In the genomic region with DNA sequence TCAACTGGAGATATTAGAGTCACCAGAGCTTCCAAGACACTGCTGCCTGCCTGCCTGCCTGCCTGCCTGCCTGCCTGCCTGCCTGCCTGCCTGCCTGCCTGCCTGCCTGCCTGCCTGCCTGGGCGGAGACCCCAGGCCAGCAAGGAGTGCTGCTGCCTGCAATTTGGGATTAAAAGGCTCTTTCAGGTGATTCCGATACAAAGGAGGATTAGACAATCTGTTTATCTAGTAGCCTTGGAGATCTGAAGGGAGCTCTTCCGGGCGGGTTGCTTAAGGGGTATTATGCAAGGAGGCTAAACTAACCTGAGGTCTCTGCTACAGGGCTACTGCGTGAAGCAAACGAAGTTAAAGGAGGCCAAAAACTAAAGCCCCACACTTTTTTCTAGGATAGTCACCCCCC, we compare ENCODE assay signal across 9 mouse cellular contexts. TPM values are rescaled to one million over a fixed set of nuclear protein-coding genes. Genes with fewer than 3 reads are reported as not detected.
A peak's percentile ranks its signal among the peaks of the same experiment; 100 is the strongest.
DNase-seq lines count a peak whose midpoint lies in the region; ATAC-seq and TF ChIP-seq lines count a peak whose summit lies in the region.
"Had no signal": no experiment of that assay in that cellular context is flagged by ENCODE, and none has a peak within 500 bp of the region (broad histone marks: within the 10 kb centered on the region; RNA-seq: fewer than 3 reads in every experiment).

No protein-coding gene starts in this region.

- DNase-seq in 416B (ENCODE audit: low read depth) (peak; percentile 76), G1E (ENCODE audit: low spot score) (peak; percentile 25)
- peak; percentile 74 for DNase-seq in lung, postnatal 36 days
- DNase-seq in urinary bladder, postnatal 4 days (ENCODE audit: low spot score in 2 of 2), result no peak
- no peak for DNase-seq in left cerebral cortex, adult 9 months (ENCODE audit: low spot score in 2 of 2)
- DNase-seq in left cerebral cortex, adult 18-20 months (ENCODE audit: low spot score in 2 of 2), result no peak
- DNase-seq in kidney, postnatal 36 days, result no peak
- DNase-seq: right cerebral cortex, adult 18-20 months had no signal

- H3K27ac ChIP-seq in hindbrain, embryonic 12.5 days, result 0 out of 2 replicates have a peak overlapping the region, but pooled peaks have one; percentile 19

- TF ChIP-seq CTCF in G1E (IDR thresholded peaks at IDR 0.05; ENCODE audit: low read depth, low read length), result no peak

- ATAC-seq in G1E (ENCODE audit: extremely low read depth, insufficient number of reproducible peaks, low FRiP score, poor library complexity, severe bottlenecking), result no peak
- ATAC-seq in hindbrain, embryonic 12.5 days (ENCODE audit: low FRiP score), result no peak

- H3K4me2 ChIP-seq in hindbrain, embryonic 12.5 days (replicated peaks), result peak overlapping the region; percentile 71

- peaks cover 79% of the 10 kb centered on the region for H3K4me1 ChIP-seq in G1E (ENCODE audit: insufficient read depth, low read depth, low read length)
- peaks cover 51% of the 10 kb centered on the region for H3K4me1 ChIP-seq in hindbrain, embryonic 12.5 days

- no peaks in the 10 kb centered on the region for H3K27me3 ChIP-seq in G1E (ENCODE audit: insufficient read depth, low read length)
- H3K27me3 ChIP-seq in hindbrain, embryonic 12.5 days, result no peaks in the 10 kb centered on the region

- 50% methylated on average over 6 of the region's 6 CpGs for WGBS in hindbrain, embryonic 12.5 days

- H3K36me3 ChIP-seq in G1E (replicated peaks), result peaks cover 50% of the 10 kb centered on the region
- peaks cover 31% of the 10 kb centered on the region for H3K36me3 ChIP-seq in hindbrain, embryonic 12.5 days

- H3K4me3 ChIP-seq in G1E (ENCODE audit: low read depth, low read length), result peak overlapping the region; percentile 55; the same call in 1 of the 2 replicates
- peak overlapping the region; percentile 92 for H3K4me3 ChIP-seq in hindbrain, embryonic 12.5 days

- no peaks in the 10 kb centered on the region for H3K9me3 ChIP-seq in G1E (replicated peaks)
- H3K9me3 ChIP-seq in hindbrain, embryonic 12.5 days (replicated peaks), result no peaks in the 10 kb centered on the region

- peak overlapping the region; percentile 93 for H3K9ac ChIP-seq in hindbrain, embryonic 12.5 days

RNA-seq across cellular contexts. Expression of a gene that starts 1.4 kb away (rescaled TPM):
- total RNA-seq in G1E (2014; fragmentation: Nextera tagmentation) (18.4 and 29.8 TPM in 2 replicates), G1E (2017) (40.8 and 44.1 TPM in 2 replicates)
- 60.6 and 64.1 TPM in 2 replicates for polyA plus RNA-seq in G1E (2012)
- polyA plus RNA-seq in hindbrain, embryonic 12.5 days (2016; fragmentation: Nextera tagmentation; extraction: Ambion mirVana), result 110 and 115 TPM in 2 replicates
- total RNA-seq in left cerebral cortex, adult 18-20 months (2021), result 10 to 100 TPM; 64.6 to 68.6 TPM

RNA-seq across cellular contexts. Expression of a gene that starts 1.5 kb away (rescaled TPM):
- total RNA-seq in G1E (2014; fragmentation: Nextera tagmentation), result 59.4 and 65.0 TPM in 2 replicates
- total RNA-seq in G1E (2017), result 20.2 and 20.9 TPM in 2 replicates
- 51.3 and 61.3 TPM in 2 replicates for polyA plus RNA-seq in G1E (2012)
- polyA plus RNA-seq in hindbrain, embryonic 12.5 days (2016; fragmentation: Nextera tagmentation; extraction: Ambion mirVana), result 57.9 and 58.2 TPM in 2 replicates
- total RNA-seq in left cerebral cortex, adult 18-20 months (2021), result 10 to 100 TPM; 86.2 to 93.3 TPM

Comparison
In these comparisons a context has a peak if more than half of its experiments do, and no peak if none do; other contexts are left out.
1. DNase-seq: peak in 416B (single experiment), G1E (single experiment) and lung, postnatal 36 days (single experiment); none in urinary bladder, postnatal 4 days (0 of 2), left cerebral cortex, adult 9 months (0 of 2), left cerebral cortex, adult 18-20 months (0 of 2) and kidney, postnatal 36 days (0 of 2).